Mouse (Mus musculus): Measurements from ENCODE around the gene Klc1.

DNA sequence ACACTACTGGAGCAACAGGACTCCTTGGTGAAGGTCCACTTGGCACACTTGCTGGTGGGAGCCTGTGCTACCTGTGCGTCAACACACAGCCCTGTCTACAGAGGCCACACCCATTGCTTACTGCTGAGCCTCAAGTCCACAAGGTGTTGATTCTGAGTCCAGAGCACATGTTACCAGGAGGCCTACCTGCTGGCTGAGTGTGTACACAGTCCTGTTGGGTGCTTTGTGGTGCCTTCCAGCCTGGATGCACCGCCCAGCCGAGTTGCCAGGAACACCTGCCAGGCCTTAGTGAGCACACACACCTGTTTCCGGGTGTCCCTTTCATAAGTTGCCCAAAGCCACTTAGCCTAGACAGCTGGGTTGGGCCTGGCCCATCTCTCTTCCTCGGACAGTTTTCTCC lies 44.9 kb downstream of the Klc1 start:
- TF ChIP-seq POLR2A (IDR thresholded peaks at IDR 0.05; ENCODE audit: insufficient read length, low read depth) (peak; percentile 18), USF1 (IDR thresholded peaks at IDR 0.05; ENCODE audit: low read depth) (no peak), CEBPB (IDR thresholded peaks at IDR 0.05; ENCODE audit: insufficient read depth, poor library complexity, severe bottlenecking) (no peak), MYOD1 (IDR thresholded peaks at IDR 0.05; ENCODE audit: control insufficient read depth in 1 of 3, insufficient read length in 2 of 3, low read depth in 2 of 3) (peak in 2 of 3 experiments; percentile 54 to 67), E2F4 (IDR thresholded peaks at IDR 0.05; ENCODE audit: insufficient read depth) (no peak)

Measured in myocyte (in vitro differentiated cells).